Mouse (Mus musculus) CH12.LX (cell line): ENCODE data around the gene Gm42742. TPM values are rescaled to one million over a fixed set of nuclear protein-coding genes. Genes with fewer than 3 reads are reported as not detected.

Experiments
- DNase-seq: peaks from one replicate; pipeline ENCODE4 v3.0.0-alpha.2; 2013; ENCODE audit errors: extremely low read depth
- H3K27ac ChIP-seq: 2 replicates; pipeline ENCODE4 v1.5.1; 2012; ENCODE audit warnings: low read depth, mild to moderate bottlenecking, control low read depth, moderate library complexity; ENCODE audit not compliant: insufficient read depth
- H3K27me3 ChIP-seq: replicated peaks from 2 replicates; pipeline ENCODE3; 2012; ENCODE audit warnings: inconsistent platforms
- H3K36me3 ChIP-seq, 2 experiments: replicated peaks in 1 of 2; 2 replicates each; pipeline versions ENCODE3 to v1.6.1; 2012; ENCODE audit warnings: inconsistent platforms in 1 of 2, low read length in 1 of 2, mild to moderate bottlenecking in 1 of 2, mixed read lengths in 1 of 2, moderate library complexity in 1 of 2; ENCODE audit not compliant: control insufficient read depth in 1 of 2, insufficient read depth in 1 of 2
- H3K4me1 ChIP-seq, 2 experiments: 2 replicates each; pipeline ENCODE4 v1.6.1; 2012; ENCODE audit warnings: inconsistent platforms in 1 of 2, moderate library complexity in 1 of 2; ENCODE audit not compliant: insufficient read depth in 2 of 2, control insufficient read depth in 1 of 2
- H3K4me2 ChIP-seq: 2 replicates; pipeline ENCODE4 v1.6.1; 2012; ENCODE audit warnings: low read depth, mild to moderate bottlenecking, control low read depth; ENCODE audit not compliant: poor library complexity, insufficient read depth, severe bottlenecking
- H3K4me3 ChIP-seq, 3 experiments: fragments of 150-350 bp in 1 of 3; sonication (generic) in 1 of 3; replicated peaks in 1 of 3; 2 replicates each; pipeline versions ENCODE3 to v1.5.1; 2011 to 2012; ENCODE audit warnings: low read depth in 2 of 3, low read length in 2 of 3, mild to moderate bottlenecking in 2 of 3, moderate library complexity in 2 of 3, control low read depth in 1 of 3, improper control_type of control experiment in 1 of 3, inconsistent platforms in 1 of 3, mixed read lengths in 1 of 3; ENCODE audit not compliant: poor library complexity in 1 of 3
- H3K79me2 ChIP-seq: replicated peaks from 2 replicates; pipeline ENCODE4 v1.6.1; 2012; ENCODE audit warnings: mild to moderate bottlenecking, moderate library complexity; ENCODE audit not compliant: control insufficient read depth, poor library complexity, insufficient read depth, severe bottlenecking; ENCODE audit errors: extremely low read depth
- H3K9ac ChIP-seq: 2 replicates; pipeline ENCODE4 v1.6.1; 2012; ENCODE audit warnings: low read depth, mild to moderate bottlenecking, control low read depth, moderate library complexity; ENCODE audit not compliant: insufficient read depth
- H3K9me3 ChIP-seq: replicated peaks from 2 replicates; pipeline ENCODE3; 2012; ENCODE audit warnings: low read length, inconsistent platforms, mixed read lengths
- BHLHE40 ChIP-seq: IDR thresholded peaks from 2 replicates; pipeline ENCODE4 v1.6.1; 2011; ENCODE audit warnings: mild to moderate bottlenecking, low read depth, low read length, improper control_type of control experiment
- CHD1 ChIP-seq: IDR thresholded peaks from 2 replicates; pipeline ENCODE4 v1.6.1; 2012; ENCODE audit warnings: low read depth, low read length, improper control_type of control experiment, inconsistent platforms
- CHD2 ChIP-seq: IDR thresholded peaks from 2 replicates; pipeline ENCODE4 v1.6.1; 2011; ENCODE audit warnings: low read length, improper control_type of control experiment
- CTCF ChIP-seq, 2 experiments: IDR thresholded peaks in 1 of 2; conservative IDR thresholded peaks in 1 of 2; 2 replicates each; pipeline ENCODE4 v1.5.1; 2011 to 2012; ENCODE audit warnings: low read depth in 2 of 2, low read length in 2 of 2, improper control_type of control experiment in 1 of 2, inconsistent platforms in 1 of 2, mild to moderate bottlenecking in 1 of 2, moderate library complexity in 1 of 2
- E2F4 ChIP-seq: IDR thresholded peaks from 2 replicates; pipeline ENCODE4 v1.6.1; 2011; ENCODE audit warnings: low read depth, low read length, improper control_type of control experiment; ENCODE audit not compliant: insufficient replicate concordance
- ELF1 ChIP-seq: IDR thresholded peaks from 2 replicates; pipeline ENCODE4 v1.6.1; 2014; ENCODE audit warnings: low read depth, mild to moderate bottlenecking, inconsistent platforms, low read length, improper control_type of control experiment
- EP300 ChIP-seq: IDR thresholded peaks from 2 replicates; pipeline ENCODE4 v1.6.1; 2011; ENCODE audit warnings: low read length, improper control_type of control experiment
- ETS1 ChIP-seq: conservative IDR thresholded peaks from 2 replicates; pipeline ENCODE4 v1.6.1; 2012; ENCODE audit warnings: low read depth, mild to moderate bottlenecking, inconsistent platforms, low read length, improper control_type of control experiment, moderate library complexity
- HCFC1 ChIP-seq: IDR thresholded peaks from 2 replicates; pipeline ENCODE4 v1.6.1; 2012; ENCODE audit warnings: low read depth, mild to moderate bottlenecking, inconsistent platforms, low read length, improper control_type of control experiment
- IRF4 ChIP-seq: IDR thresholded peaks from 2 replicates; pipeline ENCODE4 v1.6.1; 2014; ENCODE audit warnings: low read depth, mild to moderate bottlenecking, inconsistent platforms, low read length, improper control_type of control experiment
- JUN ChIP-seq: IDR thresholded peaks from 2 replicates; pipeline ENCODE4 v1.6.1; 2011; ENCODE audit warnings: low read depth, mild to moderate bottlenecking, low read length, improper control_type of control experiment, moderate library complexity; ENCODE audit not compliant: insufficient read depth
- JUND ChIP-seq: conservative IDR thresholded peaks from 2 replicates; pipeline ENCODE4 v1.6.1; 2011; ENCODE audit warnings: low read depth, low read length, improper control_type of control experiment
- MAFK ChIP-seq: IDR thresholded peaks from 2 replicates; pipeline ENCODE4 v1.6.1; 2011; ENCODE audit warnings: low read length, improper control_type of control experiment; ENCODE audit not compliant: insufficient replicate concordance
- MEF2A ChIP-seq: IDR thresholded peaks from 2 replicates; pipeline ENCODE4 v1.6.1; 2014; ENCODE audit warnings: low read depth, mild to moderate bottlenecking, inconsistent platforms, low read length, improper control_type of control experiment, borderline replicate concordance
- MXI1 ChIP-seq: IDR thresholded peaks from 2 replicates; pipeline ENCODE4 v1.6.1; 2011; ENCODE audit warnings: mild to moderate bottlenecking, low read depth, low read length, improper control_type of control experiment
- MYC ChIP-seq: IDR thresholded peaks from 2 replicates; pipeline ENCODE4 v1.6.1; 2011; ENCODE audit warnings: low read depth, mild to moderate bottlenecking, improper control_type of control experiment, low read length
- NELFE ChIP-seq: IDR thresholded peaks from 2 replicates; pipeline ENCODE4 v1.6.1; 2011; ENCODE audit warnings: low read depth, low read length, improper control_type of control experiment
- POLR2AphosphoS2 ChIP-seq: IDR thresholded peaks from 2 replicates; pipeline ENCODE4 v1.6.1; 2011; ENCODE audit warnings: low read depth, low read length, improper control_type of control experiment
- RAD21 ChIP-seq: IDR thresholded peaks from 2 replicates; pipeline ENCODE4 v1.6.1; 2011; ENCODE audit warnings: low read depth, mild to moderate bottlenecking, low read length, improper control_type of control experiment, moderate library complexity
- RCOR1 ChIP-seq: conservative IDR thresholded peaks from 2 replicates; pipeline ENCODE4 v1.6.1; 2012; ENCODE audit warnings: low read depth, mild to moderate bottlenecking, inconsistent platforms, low read length, improper control_type of control experiment
- TBP ChIP-seq: conservative IDR thresholded peaks from 2 replicates; pipeline ENCODE4 v1.6.1; 2011; ENCODE audit warnings: low read depth, low read length, improper control_type of control experiment
- USF1 ChIP-seq: IDR thresholded peaks from 2 replicates; pipeline ENCODE4 v1.6.1; 2014; ENCODE audit warnings: low read depth, mild to moderate bottlenecking, inconsistent platforms, low read length, improper control_type of control experiment
- USF2 ChIP-seq: conservative IDR thresholded peaks from 2 replicates; pipeline ENCODE4 v1.6.1; 2011; ENCODE audit warnings: low read depth, low read length, improper control_type of control experiment
- ZC3H11A ChIP-seq: IDR thresholded peaks from 2 replicates; pipeline ENCODE4 v1.6.1; 2012; ENCODE audit warnings: low read depth, mild to moderate bottlenecking, inconsistent platforms, low read length, improper control_type of control experiment
- ZKSCAN1 ChIP-seq: IDR thresholded peaks from 2 replicates; pipeline ENCODE4 v1.6.1; 2012; ENCODE audit warnings: low read depth, inconsistent platforms, low read length, improper control_type of control experiment, borderline replicate concordance
- ZNF384 ChIP-seq: IDR thresholded peaks from 2 replicates; pipeline ENCODE4 v1.6.1; 2012; ENCODE audit warnings: low read depth, low read length, improper control_type of control experiment, inconsistent platforms
- dilution Hi-C: fragments of 300-500 bp; cut with MboI; formaldehyde crosslinking; loops from 2 replicates; pipeline ENCODE4 v1.14.3; 2020; ENCODE audit warnings: low sequenced_read_pairs; ENCODE audit not compliant: extremely low pct_unique_long_range_greater_than_20kb, extremely low pct_ligation_motif_present
- in situ Hi-C: fragments of 300-500 bp; cut with MboI; formaldehyde crosslinking; loops from 3 replicates; pipeline ENCODE4 v1.14.3; 2019; ENCODE audit warnings: low sequenced_read_pairs, low pct_ligation_motif_present, low pct_unique_long_range_greater_than_20kb, mixed read lengths
- polyA plus RNA-seq: library from polyadenylated mRNA; unstranded; fragments of >175 nt; gene quantifications from 2 replicates; pipeline ENCODE4 v1.2.1, GENCODE M21; 2012; ENCODE audit warnings: low read depth; ENCODE audit not compliant: insufficient read length
- total RNA-seq, 2 experiments: library from RNA; depleted of rRNA; stranded (reverse); fragments of 300-350 nt in 1 of 2; fragments of >200 nt in 1 of 2; gene quantifications; 2 replicates each; pipeline ENCODE4 v1.2.3; 2012 to 2014

Gm42742 gene
- total and polyA plus RNA-seq, 3 experiments: 6.1 to 45.1 (median 16.0) TPM

DNA sequence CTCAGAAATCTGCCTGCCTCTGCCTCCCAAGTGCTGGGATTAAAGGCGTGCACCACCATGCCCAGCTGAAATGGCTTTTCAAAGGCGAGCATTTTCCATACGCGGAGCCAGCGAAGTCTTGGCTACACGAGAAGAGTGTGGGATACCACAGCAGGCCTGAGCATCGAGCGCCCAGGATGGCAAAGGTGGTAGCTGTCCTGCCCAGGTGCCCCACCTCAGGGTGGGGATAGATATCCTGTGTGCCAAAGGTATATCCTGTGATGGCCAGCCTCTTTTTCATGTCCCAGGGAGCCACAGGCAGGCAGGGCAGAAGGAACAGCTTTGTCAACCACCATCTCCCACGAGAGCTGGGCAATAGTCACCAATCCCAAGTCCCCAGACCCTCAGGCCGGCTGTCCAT lies 8.1 kb downstream of the Gm42742 start:
- Histone ChIP-seq H3K4me2 (0 out of 2 replicates have a peak overlapping the region, but pooled peaks have one; percentile 60), H3K4me1 (peaks cover 31 to 72% of the 10 kb centered on the region in 2 experiments), H3K79me2 (peaks cover 14% of the 10 kb centered on the region), H3K9ac (no peak overlapping the region), H3K27ac (no peak overlapping the region), H3K9me3 (no peaks in the 10 kb centered on the region), H3K27me3 (no peaks in the 10 kb centered on the region), H3K4me3 (no peak overlapping the region), H3K36me3 (peaks cover 6 to 36% of the 10 kb centered on the region in 2 experiments)
- no peak for TF ChIP-seq ETS1
- TF ChIP-seq EP300: no peak
- no peak for TF ChIP-seq HCFC1
- no peak for TF ChIP-seq RCOR1
- TF ChIP-seq MXI1: no peak
- TF ChIP-seq POLR2AphosphoS2: no peak
- no peak for TF ChIP-seq BHLHE40
- no peak for TF ChIP-seq TBP
- no peak for TF ChIP-seq JUND
- no peak for TF ChIP-seq USF2
- TF ChIP-seq E2F4: no peak
- no peak for TF ChIP-seq MYC
- TF ChIP-seq ZNF384: no peak
- no peak for TF ChIP-seq MAFK
- TF ChIP-seq ELF1: no peak
- no peak for TF ChIP-seq IRF4
- no peak for TF ChIP-seq RAD21
- TF ChIP-seq JUN: no peak
- TF ChIP-seq CHD2: no peak
- TF ChIP-seq MEF2A: no peak
- in situ Hi-C loops: loop anchor here (10.0 kb wide), 1 partner anchor 308 kb away; the partner anchor contains the start of gene Coro1a
- no peak for DNase-seq
- dilution Hi-C loops: no loop called here

DNA sequence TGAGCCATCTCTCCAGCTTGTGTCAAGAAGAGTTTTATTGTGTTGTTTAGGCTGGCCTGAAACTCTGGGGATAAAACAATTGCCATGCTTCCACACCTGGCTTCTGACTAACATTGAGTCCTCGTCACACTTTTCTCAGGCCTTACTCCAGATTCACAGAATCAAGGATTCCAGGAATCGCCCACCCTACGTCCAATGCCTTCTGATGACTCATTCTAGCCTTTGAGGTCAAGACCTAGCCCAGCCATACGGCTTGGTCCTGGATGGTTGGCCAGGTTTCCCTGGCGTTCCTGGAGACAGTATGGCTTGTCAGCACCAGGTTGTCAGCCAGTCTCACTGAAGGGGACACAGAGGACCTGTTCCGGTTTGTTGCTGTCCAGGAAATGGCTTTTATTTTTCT lies 8.5 kb downstream of the Gm42742 start:
- H3K4me2 ChIP-seq: no peak overlapping the region
- H3K27ac ChIP-seq: no peak overlapping the region
- no peak overlapping the region for H3K4me3 ChIP-seq
- peaks cover 35 to 72% of the 10 kb centered on the region in 2 experiments for H3K4me1 ChIP-seq
- in situ Hi-C loops (loop anchor here (10.0 kb wide), 1 partner anchor 308 kb away; the partner anchor contains the start of gene Coro1a), dilution Hi-C loops (no loop called here)
- no peaks in the 10 kb centered on the region for H3K27me3 ChIP-seq
- H3K36me3 ChIP-seq: peaks cover 6 to 36% of the 10 kb centered on the region in 2 experiments
- H3K9me3 ChIP-seq: no peaks in the 10 kb centered on the region
- no peak overlapping the region for H3K9ac ChIP-seq
- TF ChIP-seq NELFE (no peak), E2F4 (no peak), ETS1 (no peak), EP300 (no peak), ZKSCAN1 (no peak), CHD1 (no peak), ZC3H11A (no peak), ELF1 (no peak), MYC (no peak), USF1 (no peak), CTCF (conservative IDR thresholded peaks at IDR 0.05 in 1 of 2, IDR thresholded peaks at IDR 0.05 in 1 of 2; ENCODE audit: low read depth in 2 of 2, low read length in 2 of 2) (no peak), RCOR1 (no peak), POLR2AphosphoS2 (no peak)
- H3K79me2 ChIP-seq: peaks cover 14% of the 10 kb centered on the region
- no peak for DNase-seq
